Mouse (Mus musculus) yolk sac, embryonic 10.5 days (tissue): Measurements from ENCODE around the gene Akr1c14.
"Not testable (repeated sequence)": the region's sequence is repeated elsewhere in the genome, so short reads cannot be mapped to it uniquely, and the experiment has no call there.

ENCODE experiments used
- DNase-seq: peaks from one replicate; pipeline ENCODE4 v3.0.0-alpha.2; 2017; ENCODE audit warnings: low spot score

Akr1c14 gene

GRCm38 (mm10) chr13:4048719-4049118 lies at the start of gene Akr1c14:
Gene Akr1c14 (plus strand): TSS chr13:4049011.
- no peak for DNase-seq

DNA sequence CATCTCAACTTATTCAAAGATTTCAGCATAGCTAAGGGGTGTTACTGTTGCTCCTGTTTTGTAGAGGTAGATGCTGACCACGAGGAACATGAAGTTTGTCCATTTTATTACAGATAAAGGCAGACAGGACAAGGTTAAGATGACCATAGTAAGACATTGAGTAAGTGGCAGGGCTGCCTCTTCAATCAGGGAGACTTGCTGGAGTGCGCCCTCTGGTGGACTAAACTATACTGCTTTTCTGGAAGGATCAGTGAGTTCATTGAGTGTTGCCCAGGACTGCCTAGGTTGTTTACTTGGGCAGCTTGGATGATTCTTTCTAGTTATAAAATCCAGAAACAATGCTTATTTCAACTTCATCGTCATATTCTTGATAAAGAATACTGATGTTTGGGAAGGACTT lies 47.1 kb upstream of the Akr1c14 start:
- peak; percentile 41 for DNase-seq

- no peak for DNase-seq
Observed at GRCm38 (mm10) chr13:4010784-4011183, 38.0 kb upstream of the Akr1c14 start.

GRCm38 (mm10) chr13:4013811-4014210 lies 35.0 kb upstream of the Akr1c14 start:
- DNase-seq, result no peak

DNA sequence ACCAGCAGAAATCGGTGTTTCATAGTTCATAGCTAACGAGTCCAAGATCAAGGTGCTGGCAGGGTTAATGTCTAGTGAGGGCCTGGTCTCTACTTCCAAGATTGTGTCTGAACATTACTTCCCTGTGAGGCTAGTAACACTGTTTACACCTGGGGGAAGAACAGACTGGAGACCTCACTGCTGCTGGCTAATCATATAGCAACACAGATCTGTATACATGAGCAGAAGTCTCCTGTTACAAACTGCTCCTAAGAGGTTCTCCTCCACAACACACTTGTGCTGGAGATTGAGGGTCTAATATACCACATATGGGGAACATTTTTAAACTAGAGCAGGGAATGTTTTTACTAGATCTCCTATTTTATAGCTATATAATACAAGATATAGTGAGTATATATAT lies 18.9 kb upstream of the Akr1c14 start:
- DNase-seq, result no peak

DNA sequence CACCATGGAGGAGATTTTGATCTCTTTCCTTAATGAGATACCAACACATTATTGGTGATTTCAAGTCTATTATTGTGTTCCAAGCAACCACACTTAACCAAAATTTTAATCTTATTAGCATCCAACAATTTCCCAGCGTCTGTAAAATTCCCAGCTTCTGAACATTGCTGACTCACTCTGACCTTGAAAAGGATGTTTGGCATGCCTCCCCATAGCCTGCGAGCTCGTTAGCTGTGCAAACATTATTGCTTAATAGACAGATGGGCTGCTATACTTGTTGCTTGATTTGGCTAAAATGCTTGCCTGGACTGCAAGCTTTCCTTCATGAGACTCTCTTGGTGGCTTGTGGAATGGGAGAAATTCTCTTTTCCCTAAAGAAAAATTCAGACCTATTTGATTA lies 16.3 kb upstream of the Akr1c14 start:
- no peak for DNase-seq

- no peak for DNase-seq
Observed at GRCm38 (mm10) chr13:4035052-4035451, 13.8 kb upstream of the Akr1c14 start.

GRCm38 (mm10) chr13:4046113-4046512 lies 2.7 kb upstream of the Akr1c14 start:
- DNase-seq, result no peak

DNA sequence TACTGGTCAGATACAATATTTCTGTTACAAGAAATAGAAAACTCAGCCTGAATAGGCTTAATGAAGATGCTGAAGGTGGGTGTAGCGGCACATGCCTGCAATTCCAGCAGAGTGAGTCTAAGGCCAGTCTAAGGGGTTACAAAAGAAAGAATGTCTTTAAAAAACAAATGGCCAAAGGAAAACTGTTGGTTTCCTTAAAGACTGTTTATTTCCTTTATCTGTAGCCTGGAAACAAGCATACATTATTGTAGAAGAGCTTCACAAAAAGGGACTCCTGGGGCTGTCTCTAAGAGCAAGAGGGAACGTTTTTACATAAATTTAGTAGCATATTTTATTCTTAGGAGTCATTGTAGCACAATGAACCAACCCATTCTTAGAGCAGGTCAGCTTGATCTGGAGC lies 2.0 kb upstream of the Akr1c14 start:
- no peak for DNase-seq

DNA sequence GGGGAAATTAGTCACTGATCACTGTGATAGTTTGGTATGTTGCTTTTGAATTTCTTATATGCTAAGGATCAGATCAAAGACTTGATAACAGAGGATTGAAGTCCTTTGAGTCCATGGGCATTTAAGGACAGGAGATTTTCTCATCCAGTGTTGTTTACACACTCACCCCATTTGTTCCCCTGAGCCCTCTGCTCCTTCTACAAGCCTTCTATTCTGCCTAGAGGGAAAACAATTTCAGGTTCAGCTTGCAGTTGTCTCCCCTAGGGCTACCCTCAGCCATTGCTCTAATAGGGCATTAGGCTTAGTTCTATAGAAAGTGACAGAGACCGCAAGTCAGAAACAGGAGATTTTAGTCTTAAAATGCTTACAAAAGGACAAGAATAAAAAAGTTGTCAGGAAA lies 585 bp upstream of the Akr1c14 start:
- DNase-seq, result no peak

DNA sequence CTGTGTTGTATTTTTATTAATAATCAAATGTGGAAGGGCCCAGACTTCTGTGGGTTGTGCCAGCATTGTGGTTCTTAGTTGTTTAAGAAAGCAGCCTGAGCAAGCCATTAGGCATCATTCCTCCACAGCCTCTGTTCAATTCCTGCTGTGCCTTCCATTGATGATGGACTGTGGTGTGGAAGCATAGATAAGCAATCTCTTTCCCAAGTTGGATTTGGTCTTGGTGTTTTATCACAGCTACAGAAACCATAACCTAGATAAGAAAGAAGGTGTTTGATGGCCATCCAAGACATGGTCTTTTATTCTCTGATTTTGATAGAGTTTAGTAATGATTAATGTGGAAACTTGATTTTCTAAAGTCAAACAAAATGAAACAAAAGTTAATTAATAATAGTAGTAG lies 844 bp downstream of the Akr1c14 start:
- DNase-seq, result no peak

- no peak for DNase-seq
Observed at GRCm38 (mm10) chr13:4055450-4055849, 6.6 kb downstream of the Akr1c14 start.

GRCm38 (mm10) chr13:4056211-4056610 lies 7.4 kb downstream of the Akr1c14 start:
- no peak for DNase-seq

GRCm38 (mm10) chr13:4058239-4058638 lies 9.4 kb downstream of the Akr1c14 start:
- DNase-seq, result not testable (repeated sequence)

- no peak for DNase-seq
Observed at GRCm38 (mm10) chr13:4059363-4059762, 10.6 kb downstream of the Akr1c14 start.

GRCm38 (mm10) chr13:4060214-4060730 lies 11.5 kb downstream of the Akr1c14 start:
- no peak for DNase-seq

DNA sequence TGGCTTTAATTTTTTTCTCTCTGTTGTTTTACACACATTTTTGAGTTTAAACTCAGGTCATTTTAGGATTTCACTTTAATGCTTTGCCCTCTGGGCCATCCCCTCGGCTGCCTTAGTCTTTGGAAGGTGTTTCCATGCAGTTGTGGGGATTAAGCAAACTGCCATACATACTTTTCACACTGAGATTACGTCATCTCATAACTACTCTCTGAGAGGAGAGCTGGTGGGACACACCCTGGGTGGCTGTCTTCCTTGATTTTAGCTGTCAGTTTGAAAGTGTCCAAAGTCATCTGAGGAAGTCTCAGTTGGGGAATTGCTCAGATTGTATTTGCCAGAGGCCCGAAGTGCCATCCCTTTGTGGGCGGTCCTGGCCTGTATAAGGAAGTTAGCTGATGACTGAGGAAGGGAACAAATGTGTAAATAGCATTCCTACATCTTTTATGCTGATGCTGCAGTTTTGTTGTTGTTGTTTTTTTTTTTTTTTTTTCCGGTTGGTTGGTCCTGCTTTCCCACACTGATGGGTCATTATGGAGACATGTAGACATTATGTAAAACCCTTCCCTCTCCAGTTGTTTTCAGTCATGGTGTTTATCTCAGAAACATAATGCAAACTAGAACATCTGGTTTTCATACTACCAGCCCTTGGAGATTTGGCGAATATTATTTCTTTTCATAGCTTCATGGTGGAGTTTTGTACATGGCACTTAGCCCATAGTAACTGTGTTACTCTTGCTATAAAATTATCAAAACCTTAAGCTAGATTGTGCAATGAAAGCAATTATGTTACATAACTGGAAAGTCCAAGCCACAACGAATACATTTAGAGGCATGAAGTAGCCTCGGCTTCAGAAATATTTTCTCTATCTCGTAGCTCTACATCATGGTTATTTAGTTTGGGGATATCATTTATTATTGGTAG lies 28.0 kb downstream of the Akr1c14 start:
- DNase-seq, result no peak

DNA sequence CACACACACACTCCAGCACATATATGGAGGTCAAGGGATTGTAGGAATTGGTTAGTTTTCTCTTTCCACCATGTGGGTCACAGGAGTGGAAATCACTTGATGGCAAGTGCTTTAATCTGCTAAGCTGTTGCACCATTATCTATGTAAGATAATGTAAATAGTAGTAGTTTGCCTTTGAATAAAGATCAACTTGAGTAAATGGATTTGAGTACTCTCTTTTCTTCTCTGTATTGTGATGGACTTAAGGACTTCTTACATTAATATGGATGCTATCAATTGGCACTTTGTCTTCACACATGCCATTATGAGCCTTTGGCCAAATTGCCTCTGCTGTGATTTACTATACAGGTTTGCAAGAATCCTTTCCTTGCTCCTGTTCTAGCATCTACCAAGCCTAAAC lies 31.1 kb downstream of the Akr1c14 start:
- no peak for DNase-seq

- no peak for DNase-seq
Observed at GRCm38 (mm10) chr13:4101691-4102090, 52.9 kb downstream of the Akr1c14 start.

GRCm38 (mm10) chr13:4102721-4103120 lies 53.9 kb downstream of the Akr1c14 start:
- no peak for DNase-seq

DNA sequence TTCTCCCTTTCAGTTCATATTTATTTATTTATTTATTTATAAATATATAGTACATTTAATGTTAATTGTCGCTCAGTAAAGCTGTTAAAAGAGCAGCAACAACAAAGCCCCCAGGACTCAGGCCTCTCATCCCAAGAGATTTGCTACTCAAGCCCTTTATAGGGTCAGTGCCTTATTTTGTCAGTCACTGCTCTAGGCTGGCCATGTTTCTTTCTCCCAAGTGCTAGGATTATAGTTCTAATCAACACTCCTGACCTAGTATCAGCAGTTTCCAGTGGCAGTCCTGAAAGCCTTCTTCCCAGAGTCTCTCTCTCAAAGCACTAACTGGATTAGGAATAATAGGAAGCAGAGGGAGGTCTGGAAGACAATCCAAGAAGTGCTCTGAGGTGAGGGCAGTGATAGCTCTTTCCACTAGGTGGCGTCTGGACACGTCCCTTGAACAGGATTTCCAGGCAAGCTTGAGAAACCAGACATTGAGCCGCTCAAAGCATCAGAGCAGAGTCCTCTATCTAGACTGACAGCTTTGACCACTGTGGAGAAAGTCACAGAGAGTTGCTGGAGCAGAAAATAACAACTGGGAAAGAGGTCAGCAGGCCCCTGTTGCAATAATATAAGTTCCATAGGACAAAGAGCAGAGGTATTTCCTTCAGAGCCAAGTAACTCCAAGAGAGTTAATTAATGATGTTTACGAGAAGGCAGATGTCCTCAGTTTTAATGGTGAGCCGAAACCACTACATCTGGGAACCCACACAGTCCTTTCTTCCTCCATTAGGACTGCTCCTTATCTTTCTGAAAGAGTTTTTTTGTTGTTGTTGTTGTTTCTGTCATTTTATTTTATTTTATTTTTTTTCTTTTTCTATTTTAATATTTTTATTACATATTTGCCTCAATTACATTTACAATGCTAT lies 61.7 kb downstream of the Akr1c14 start:
- DNase-seq, result peak; percentile 47

DNA sequence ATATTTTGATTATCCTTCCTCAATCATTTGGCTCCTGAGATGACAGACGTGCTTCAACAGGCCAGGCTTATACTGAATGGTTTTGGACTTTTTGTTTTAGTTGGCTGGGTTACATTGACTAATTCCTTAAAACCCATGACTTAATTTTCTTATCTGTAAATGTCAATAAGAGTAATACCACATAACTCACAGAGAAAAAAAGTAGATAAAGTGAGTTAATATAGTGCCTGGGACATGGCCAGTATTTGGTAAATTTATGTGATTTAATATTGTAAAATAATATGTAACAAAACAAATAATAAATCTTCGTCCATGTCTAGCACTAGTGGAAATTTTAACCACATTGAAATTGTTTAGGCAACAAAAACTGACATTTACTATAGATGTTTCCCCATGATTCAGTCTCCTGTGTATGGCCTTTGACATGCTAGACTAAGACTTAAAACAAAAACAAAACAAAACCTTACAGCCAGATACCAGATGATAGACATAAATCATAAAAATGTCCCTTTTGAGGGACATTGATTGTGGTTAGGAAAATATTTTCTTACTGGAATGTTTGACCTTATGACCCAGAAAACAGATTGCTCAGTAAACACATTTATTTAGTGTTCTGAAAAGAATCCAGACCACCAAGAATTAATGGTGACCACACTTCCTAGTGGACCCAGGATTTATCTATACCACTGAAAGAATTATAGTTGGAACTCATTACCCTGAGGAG lies 70.5 kb downstream of the Akr1c14 start:
- DNase-seq, result no peak
